Mouse (Mus musculus) G1E (cell line): ENCODE measurements around the gene Psmd12. TPM values are rescaled to one million over a fixed set of nuclear protein-coding genes. Genes with fewer than 3 reads are reported as not detected.

Source experiments
- ATAC-seq: 2 replicates; pipeline ENCODE4 v1.8.0; 2016; ENCODE audit warnings: mild to moderate bottlenecking; ENCODE audit not compliant: insufficient number of reproducible peaks, poor library complexity, low FRiP score, severe bottlenecking; ENCODE audit errors: extremely low read depth
- DNase-seq: peaks from one replicate; pipeline ENCODE4 v3.0.0; 2012; ENCODE audit warnings: low spot score
- H3K27me3 ChIP-seq: 2 replicates; pipeline ENCODE4 v1.6.1; 2012; ENCODE audit warnings: mild to moderate bottlenecking, low read length, inconsistent platforms; ENCODE audit not compliant: insufficient read depth
- H3K36me3 ChIP-seq: replicated peaks from 2 replicates; pipeline ENCODE3; 2012; ENCODE audit warnings: mild to moderate bottlenecking, inconsistent platforms
- H3K4me1 ChIP-seq: 2 replicates; pipeline ENCODE4 v1.6.1; 2012; ENCODE audit warnings: low read depth, low read length, inconsistent platforms, mixed read lengths; ENCODE audit not compliant: insufficient read depth
- H3K4me3 ChIP-seq: 2 replicates; pipeline ENCODE4 v1.5.1; 2012; ENCODE audit warnings: low read depth, mild to moderate bottlenecking, inconsistent platforms, low read length, moderate library complexity, mixed read lengths
- H3K9me3 ChIP-seq: replicated peaks from 2 replicates; pipeline ENCODE4 v1.6.1; 2012; ENCODE audit warnings: inconsistent platforms
- CTCF ChIP-seq: IDR thresholded peaks from 2 replicates; pipeline ENCODE4 v1.5.1; 2012; ENCODE audit warnings: low read depth, low read length, inconsistent platforms, mixed read lengths
- GATA1 ChIP-seq: IDR thresholded peaks from 2 replicates; pipeline ENCODE4 v1.6.1; 2012; ENCODE audit warnings: borderline replicate concordance, low read length, inconsistent platforms, mixed read lengths
- GATA2 ChIP-seq: IDR thresholded peaks from 2 replicates; pipeline ENCODE4 v1.6.1; 2012; ENCODE audit warnings: low read depth, low read length, inconsistent platforms, borderline replicate concordance
- POLR2AphosphoS5 ChIP-seq: IDR thresholded peaks from 2 replicates; pipeline ENCODE4 v1.6.1; 2012; ENCODE audit warnings: low read depth, low read length, inconsistent platforms; ENCODE audit not compliant: insufficient replicate concordance
- TAL1 ChIP-seq: conservative IDR thresholded peaks from 2 replicates; pipeline ENCODE4 v1.6.1; 2012; ENCODE audit warnings: low read depth, low read length, inconsistent platforms, mixed read lengths
- polyA plus RNA-seq: library from polyadenylated mRNA; stranded (reverse); fragments of >175 nt; gene quantifications from 2 replicates; pipeline ENCODE4 v1.2.3, GENCODE M21; 2012
- total RNA-seq, 2 experiments: library from RNA; stranded (forward) in 1 of 2; stranded (reverse) in 1 of 2; fragments of 200-1000 nt in 1 of 2; fragments of >200 nt in 1 of 2; fragmentation: Nextera tagmentation in 1 of 2; gene quantifications; 2 replicates each; pipeline ENCODE4 v1.2.3; 2014 to 2017

Psmd12 gene
- total and polyA plus RNA-seq, 3 experiments = 39.1 to 121 (median 77.4) TPM

DNA sequence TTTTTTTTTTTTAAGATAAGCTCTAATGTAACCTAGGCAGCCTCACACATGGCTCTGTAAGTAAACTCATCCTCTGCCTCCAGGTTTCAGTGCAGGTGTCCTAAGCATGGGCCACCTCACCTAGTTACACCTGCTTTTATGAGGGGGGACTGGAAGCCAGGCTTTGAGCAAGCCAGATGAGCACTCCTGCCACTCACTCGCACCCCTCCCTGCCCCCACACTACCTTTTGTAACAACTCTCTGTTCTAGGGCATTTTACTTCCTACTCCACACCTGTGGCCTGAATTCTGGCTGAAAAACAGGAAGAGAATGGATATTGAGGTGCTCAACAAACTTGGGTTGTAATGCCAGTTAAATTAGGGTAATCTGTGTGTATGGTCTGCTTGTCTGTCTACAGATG, 45.7 kb downstream of the Psmd12 start:
- no peak for DNase-seq
- H3K36me3 ChIP-seq = no peaks in the 10 kb centered on the region
- no peaks in the 10 kb centered on the region for H3K4me1 ChIP-seq
- no peak overlapping the region for H3K4me3 ChIP-seq
- no peak for TF ChIP-seq GATA1
- TF ChIP-seq CTCF = no peak
- no peak for TF ChIP-seq GATA2
- no peak for TF ChIP-seq POLR2AphosphoS5
- TF ChIP-seq TAL1 = no peak
- no peak for ATAC-seq
- no peaks in the 10 kb centered on the region for H3K9me3 ChIP-seq
- H3K27me3 ChIP-seq = peaks cover 20% of the 10 kb centered on the region

DNA sequence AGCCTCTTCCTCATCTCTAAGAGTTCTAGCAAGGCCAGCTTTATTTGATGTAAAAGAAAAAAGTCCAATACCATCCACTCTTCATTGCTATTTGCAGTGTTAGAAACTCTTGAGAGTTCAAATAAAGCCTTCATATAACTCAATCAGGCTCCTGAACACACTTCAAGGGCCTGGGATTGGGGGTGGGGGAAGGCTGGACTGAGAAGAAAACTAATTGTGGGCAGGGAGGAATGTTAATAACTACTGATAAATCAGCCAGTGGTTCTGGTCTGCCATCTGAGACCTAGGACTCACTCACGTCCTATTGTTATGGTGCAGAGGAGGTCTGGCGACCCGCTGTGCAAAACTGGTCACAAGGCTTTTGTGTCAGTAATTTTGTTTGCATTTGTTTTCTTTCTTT, 48.3 kb downstream of the Psmd12 start:
- H3K27me3 ChIP-seq = peaks cover 20% of the 10 kb centered on the region
- DNase-seq (no peak), ATAC-seq (no peak)
- H3K4me3 ChIP-seq = no peak overlapping the region
- peaks cover 3% of the 10 kb centered on the region; the same call in 1 of the 2 replicates for H3K4me1 ChIP-seq
- no peaks in the 10 kb centered on the region for H3K9me3 ChIP-seq
- TF ChIP-seq TAL1 (no peak), GATA1 (no peak), CTCF (no peak), POLR2AphosphoS5 (no peak), GATA2 (no peak)
- no peaks in the 10 kb centered on the region for H3K36me3 ChIP-seq

DNA sequence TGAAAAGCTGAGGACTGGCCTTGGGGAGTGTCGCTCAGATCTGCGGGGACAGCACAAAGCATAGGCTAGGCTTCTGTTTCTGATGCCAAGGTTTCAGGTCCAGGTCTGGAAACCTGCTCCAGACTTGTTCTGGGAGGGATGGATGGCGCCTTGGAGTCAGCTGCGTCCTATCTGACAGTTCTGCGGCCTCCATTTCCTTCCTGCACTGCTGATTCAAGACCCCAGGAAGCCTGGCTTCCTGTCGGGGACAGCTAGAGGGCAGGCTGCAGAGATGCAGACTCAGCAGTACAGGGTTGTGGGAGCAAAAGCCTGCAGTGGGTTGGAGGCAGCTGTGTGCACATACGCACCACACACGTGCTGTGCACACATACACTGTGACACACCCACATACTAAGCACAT, 50.0 kb downstream of the Psmd12 start:
- no peak for TF ChIP-seq CTCF
- TF ChIP-seq TAL1 = no peak
- TF ChIP-seq GATA1 = no peak
- TF ChIP-seq GATA2 = no peak
- TF ChIP-seq POLR2AphosphoS5 = no peak
- no peak overlapping the region for H3K4me3 ChIP-seq
- ATAC-seq = no peak

DNA sequence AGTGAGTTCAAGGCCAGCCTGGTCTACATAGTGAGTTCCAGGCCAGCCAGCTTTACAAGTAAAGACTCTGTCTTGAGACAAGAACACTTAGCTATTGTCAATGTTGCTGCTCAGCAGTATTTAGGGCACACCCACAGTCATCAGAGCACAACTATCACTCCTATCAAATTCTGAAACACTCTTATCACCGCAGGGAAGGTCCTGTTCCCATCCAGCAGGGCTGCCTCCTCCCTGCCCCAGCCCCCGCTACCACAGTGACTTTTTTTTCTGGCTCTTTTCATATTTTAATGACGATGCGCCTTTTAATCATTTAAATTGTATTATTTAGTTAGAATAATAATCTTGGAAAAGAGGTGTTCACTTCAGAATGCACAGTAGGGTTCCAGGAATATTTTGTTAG, 52.2 kb downstream of the Psmd12 start:
- Histone ChIP-seq H3K9me3 (no peaks in the 10 kb centered on the region), H3K4me3 (no peak overlapping the region), H3K27me3 (peaks cover 9% of the 10 kb centered on the region), H3K4me1 (peaks cover 3% of the 10 kb centered on the region; the same call in 1 of the 2 replicates), H3K36me3 (no peaks in the 10 kb centered on the region)
- DNase-seq = no peak
- ATAC-seq = no peak
- no peak for TF ChIP-seq GATA1

More for the DNA sequence above, 50.0 kb downstream of the Psmd12 start:
- DNase-seq = no peak
- H3K9me3 ChIP-seq = no peaks in the 10 kb centered on the region
- H3K4me1 ChIP-seq = peaks cover 3% of the 10 kb centered on the region; the same call in 1 of the 2 replicates
- H3K36me3 ChIP-seq = no peaks in the 10 kb centered on the region
- peaks cover 14% of the 10 kb centered on the region for H3K27me3 ChIP-seq

DNA sequence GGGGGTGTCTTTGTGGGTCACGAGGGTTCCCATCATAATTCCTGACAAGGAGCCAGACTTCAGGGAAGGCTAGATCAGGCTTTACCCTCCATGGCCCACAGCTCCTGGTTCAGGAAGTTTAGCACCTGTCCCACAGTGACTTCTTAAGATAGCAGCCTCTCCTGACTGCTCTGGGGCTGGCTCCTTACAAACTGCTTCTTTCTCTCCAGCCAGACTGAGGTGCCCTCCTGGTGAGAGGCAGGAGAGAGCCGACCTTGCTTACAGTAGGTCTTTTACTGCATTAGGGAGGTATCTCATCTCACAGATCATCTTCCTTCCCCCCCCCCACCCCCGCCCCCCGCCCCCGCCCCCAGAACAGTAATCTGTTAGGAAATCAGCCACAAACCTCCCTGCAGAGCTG, 53.0 kb downstream of the Psmd12 start:
- peaks cover 11% of the 10 kb centered on the region for H3K27me3 ChIP-seq
- no peaks in the 10 kb centered on the region for H3K36me3 ChIP-seq
- H3K4me3 ChIP-seq = no peak overlapping the region
- peaks cover 3% of the 10 kb centered on the region; the same call in 1 of the 2 replicates for H3K4me1 ChIP-seq
- TF ChIP-seq TAL1 = no peak
- no peak for TF ChIP-seq GATA2
- no peak for TF ChIP-seq GATA1
- no peak for TF ChIP-seq POLR2AphosphoS5
- TF ChIP-seq CTCF = no peak
- ATAC-seq (no peak), DNase-seq (no peak)
- no peaks in the 10 kb centered on the region for H3K9me3 ChIP-seq

DNA sequence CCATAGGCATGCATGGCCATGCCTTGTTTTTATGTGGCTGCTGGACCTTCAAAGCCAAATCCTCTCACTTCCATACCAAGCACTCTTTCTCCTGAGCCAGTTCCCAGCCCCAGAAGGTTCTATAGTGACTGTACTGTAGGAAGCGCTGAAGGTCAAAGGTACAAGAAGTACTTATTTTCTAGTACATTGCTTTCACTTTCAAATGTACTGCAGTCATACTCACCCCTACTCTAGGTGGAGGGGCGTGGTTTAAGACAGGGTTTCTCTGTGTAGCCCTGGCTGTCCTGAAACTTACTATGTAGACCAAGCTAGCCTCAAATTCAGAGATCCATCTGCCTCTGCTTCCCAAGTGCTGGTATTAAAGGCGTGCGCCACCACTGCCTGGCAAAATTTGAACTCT, 59.7 kb downstream of the Psmd12 start:
- DNase-seq (no peak), ATAC-seq (no peak)
- Histone ChIP-seq H3K36me3 (no peaks in the 10 kb centered on the region), H3K4me3 (no peak overlapping the region), H3K27me3 (peaks cover 16% of the 10 kb centered on the region), H3K9me3 (no peaks in the 10 kb centered on the region), H3K4me1 (no peaks in the 10 kb centered on the region)
- TF ChIP-seq GATA1 = no peak
- no peak for TF ChIP-seq GATA2
- no peak for TF ChIP-seq CTCF
- no peak for TF ChIP-seq TAL1
- TF ChIP-seq POLR2AphosphoS5 = no peak

DNA sequence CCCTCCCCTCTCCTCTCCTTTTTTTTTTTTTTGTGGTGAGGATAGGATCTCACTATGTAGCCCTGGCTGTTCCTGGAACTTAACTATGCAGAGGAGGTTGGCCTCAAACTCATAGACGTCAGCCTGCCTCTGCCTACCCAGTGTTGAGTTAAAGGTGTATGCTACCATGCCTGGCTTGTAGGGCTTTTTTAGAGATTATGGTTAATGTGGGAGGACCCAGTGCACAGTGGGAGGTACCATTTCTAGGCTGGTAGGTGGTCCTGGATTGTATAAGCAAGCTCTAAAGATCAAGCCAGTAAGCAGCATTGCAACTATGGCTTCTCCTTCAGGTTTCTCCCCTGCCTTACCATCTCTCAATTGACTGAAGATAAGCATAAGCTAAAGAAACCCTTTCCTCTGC, 61.1 kb downstream of the Psmd12 start:
- TF ChIP-seq POLR2AphosphoS5 (no peak), CTCF (no peak), GATA1 (no peak), GATA2 (no peak), TAL1 (no peak)
- H3K27me3 ChIP-seq = peaks cover 27% of the 10 kb centered on the region
- no peaks in the 10 kb centered on the region for H3K4me1 ChIP-seq
- H3K36me3 ChIP-seq = no peaks in the 10 kb centered on the region
- no peaks in the 10 kb centered on the region for H3K9me3 ChIP-seq
- H3K4me3 ChIP-seq = no peak overlapping the region
- no peak for ATAC-seq
- DNase-seq = no peak
